Comparison of ENCODE assay signal across 11 mouse cellular contexts in the genomic region with DNA sequence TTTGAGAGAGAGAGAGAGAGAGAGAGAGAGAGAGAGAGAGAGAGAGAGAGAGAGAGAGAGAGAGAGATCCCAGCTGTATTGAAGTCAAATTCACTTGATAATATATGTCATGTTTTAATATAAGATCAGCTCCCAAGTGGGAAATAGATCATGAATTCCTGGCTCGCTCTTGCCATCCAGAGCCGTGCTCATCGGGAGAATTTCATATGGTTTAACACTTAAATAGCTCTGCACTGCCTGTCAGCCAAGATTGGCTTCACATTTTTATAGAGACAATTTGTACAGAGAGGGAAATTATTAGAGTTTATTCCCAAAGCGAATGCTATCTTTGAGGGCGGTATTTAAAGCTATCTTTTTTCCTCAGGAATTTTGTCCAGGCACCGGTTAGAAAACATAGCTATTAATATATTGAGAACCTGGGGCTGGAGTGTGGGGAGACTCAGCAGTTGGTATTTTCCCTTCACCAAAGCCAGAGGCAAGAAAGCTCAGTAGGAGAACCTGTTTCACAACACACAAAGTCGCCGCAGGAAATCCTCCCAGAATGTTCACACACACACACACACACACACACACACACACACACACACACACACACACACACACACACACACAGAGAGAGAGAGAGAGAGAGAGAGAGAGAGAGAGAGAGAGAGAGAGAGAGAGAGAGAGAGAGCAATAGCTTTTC. TPM values are rescaled to one million over a fixed set of nuclear protein-coding genes. Genes with fewer than 3 reads are reported as not detected.
DNase-seq lines count a peak whose midpoint lies in the region; ATAC-seq and TF ChIP-seq lines count a peak whose summit lies in the region.
"Had no signal": no experiment of that assay in that cellular context is flagged by ENCODE, and none has a peak within 500 bp of the region (broad histone marks: within the 10 kb centered on the region; RNA-seq: fewer than 3 reads in every experiment).

No protein-coding gene starts in this region.

- H3K9me3 ChIP-seq in embryonic facial prominence, embryonic 13.5 days = no peaks in the 10 kb centered on the region
- no peaks in the 10 kb centered on the region for H3K9me3 ChIP-seq in embryonic facial prominence, embryonic 10.5 days
- no peaks in the 10 kb centered on the region for H3K9me3 ChIP-seq in lung, embryonic 14.5 days (ENCODE audit: low read depth, low read length)

- WGBS in embryonic facial prominence, embryonic 13.5 days = 49% methylated on average over 8 of the region's 8 CpGs
- WGBS in embryonic facial prominence, embryonic 10.5 days = 67% methylated on average over 8 of the region's 8 CpGs
- 40% methylated on average over 8 of the region's 8 CpGs for WGBS in lung, embryonic 14.5 days
- 22% methylated on average over 8 of the region's 8 CpGs for WGBS in thymus, adult 2 months

- peak overlapping the region; percentile 24; the same call in 1 of the 2 replicates for H3K4me2 ChIP-seq in embryonic facial prominence, embryonic 13.5 days
- peak overlapping the region; percentile 50 for H3K4me2 ChIP-seq in lung, embryonic 14.5 days

- TF ChIP-seq CTCF in lung, embryonic 14.5 days (IDR thresholded peaks at IDR 0.05; ENCODE audit: low read depth) = no peak
- TF ChIP-seq CTCF in thymus, adult 2 months (IDR thresholded peaks at IDR 0.05; ENCODE audit: borderline replicate concordance, control insufficient read depth, extremely low read depth, insufficient read depth, low read length, poor library complexity) = no peak

- no peak overlapping the region for H3K27ac ChIP-seq in embryonic facial prominence, embryonic 13.5 days
- H3K27ac ChIP-seq in embryonic facial prominence, embryonic 10.5 days (replicated peaks) = no peak overlapping the region
- H3K27ac ChIP-seq in lung, embryonic 14.5 days (ENCODE audit: low read depth) = peak overlapping the region; percentile 46; the same call in 1 of the 2 replicates
- H3K27ac ChIP-seq in thymus, adult 2 months (ENCODE audit: control insufficient read depth, insufficient read depth, low read length) = peak overlapping the region; percentile 100
- H3K27ac ChIP-seq: macrophage had no signal

- no peaks in the 10 kb centered on the region for H3K4me1 ChIP-seq in embryonic facial prominence, embryonic 13.5 days
- peaks cover 6% of the 10 kb centered on the region; the same call in 1 of the 2 replicates for H3K4me1 ChIP-seq in embryonic facial prominence, embryonic 10.5 days
- H3K4me1 ChIP-seq in lung, embryonic 14.5 days (ENCODE audit: insufficient read depth) = no peaks in the 10 kb centered on the region
- peaks cover 22% of the 10 kb centered on the region for H3K4me1 ChIP-seq in thymus, adult 2 months (replicated peaks; ENCODE audit: control insufficient read depth, insufficient read depth, low read length)

- no peaks in the 10 kb centered on the region for H3K36me3 ChIP-seq in embryonic facial prominence, embryonic 13.5 days
- H3K36me3 ChIP-seq in embryonic facial prominence, embryonic 10.5 days (replicated peaks) = no peaks in the 10 kb centered on the region
- H3K36me3 ChIP-seq in lung, embryonic 14.5 days (ENCODE audit: insufficient read depth) = no peaks in the 10 kb centered on the region
- H3K36me3 ChIP-seq in thymus, adult 2 months (ENCODE audit: control insufficient read depth, insufficient read depth, low read length) = no peaks in the 10 kb centered on the region

- ATAC-seq in embryonic facial prominence, embryonic 13.5 days (ENCODE audit: insufficient number of reproducible peaks, insufficient read depth, low FRiP score, low TSS enrichment, low read depth) = no peak
- ATAC-seq in lung, embryonic 14.5 days (ENCODE audit: insufficient read depth) = no peak

- H3K4me3 ChIP-seq in embryonic facial prominence, embryonic 13.5 days = no peak overlapping the region
- no peak overlapping the region for H3K4me3 ChIP-seq in embryonic facial prominence, embryonic 10.5 days
- peak overlapping the region; percentile 1; the same call in 1 of the 2 replicates for H3K4me3 ChIP-seq in lung, embryonic 14.5 days (ENCODE audit: low read depth, low read length)
- no peak overlapping the region; the same call in 1 of the 2 replicates for H3K4me3 ChIP-seq in thymus, adult 2 months (ENCODE audit: control insufficient read depth, insufficient read depth, low read length)

- no peak for DNase-seq in embryonic facial prominence, embryonic 10.5 days (ENCODE audit: low spot score)
- DNase-seq in lung, embryonic 14.5 days = no peak
- no peak for DNase-seq in lung, adult 18-20 months
- peak; percentile 36 for DNase-seq in liver
- DNase-seq in thymus, adult 2 months = peak; percentile 49
- DNase-seq in adrenal gland, postnatal 14 days = no peak
- DNase-seq in right cerebral cortex, adult 2 months (ENCODE audit: low spot score in 2 of 2) = no peak
- DNase-seq: kidney, postnatal 25 days; retina, postnatal 1 day had no signal

- H3K9ac ChIP-seq in embryonic facial prominence, embryonic 13.5 days = no peak overlapping the region
- no peak overlapping the region; the same call in 1 of the 2 replicates for H3K9ac ChIP-seq in lung, embryonic 14.5 days

- no peak for TF ChIP-seq POLR2A in thymus, adult 2 months (IDR thresholded peaks at IDR 0.05; ENCODE audit: control insufficient read depth, extremely low read depth, insufficient read depth, low read length, poor library complexity)

- H3K27me3 ChIP-seq in embryonic facial prominence, embryonic 13.5 days = no peaks in the 10 kb centered on the region
- H3K27me3 ChIP-seq in embryonic facial prominence, embryonic 10.5 days (replicated peaks; ENCODE audit: low read depth, poor library complexity, severe bottlenecking) = no peaks in the 10 kb centered on the region
- H3K27me3 ChIP-seq in lung, embryonic 14.5 days (ENCODE audit: insufficient read depth, low read length) = no peaks in the 10 kb centered on the region
- no peaks in the 10 kb centered on the region for H3K27me3 ChIP-seq in thymus, adult 2 months (ENCODE audit: control insufficient read depth, insufficient read depth, low read length)

RNA-seq across cellular contexts. Expression of a gene that starts 17.9 kb away (rescaled TPM):
- polyA plus RNA-seq in embryonic facial prominence, embryonic 13.5 days (2015; fragmentation: Nextera tagmentation; extraction: Ambion mirVana) = 19.2 and 20.6 TPM in 2 replicates
- 18.1 and 19.0 TPM in 2 replicates for polyA plus RNA-seq in embryonic facial prominence, embryonic 10.5 days (2016; fragmentation: Nextera tagmentation; extraction: Ambion mirVana)
- 25.3 and 25.9 TPM in 2 replicates for polyA plus RNA-seq in lung, embryonic 14.5 days (2014; fragmentation: Nextera tagmentation; extraction: Ambion mirVana)
- 79.2 and 79.5 TPM in 2 replicates for polyA plus RNA-seq in thymus, adult 2 months (2012; rRNA removed)
- total RNA-seq in adrenal gland, postnatal 14 days (2021) = 31.4 and 33.2 TPM in 2 replicates

Comparison
In these comparisons a context has a peak if more than half of its experiments do, and no peak if none do; other contexts are left out.
1. H3K27ac ChIP-seq: peak in lung, embryonic 14.5 days (single experiment) and thymus, adult 2 months (single experiment); none in embryonic facial prominence, embryonic 13.5 days (single experiment) and embryonic facial prominence, embryonic 10.5 days (single experiment).
2. DNase-seq: peak in liver (single experiment) and thymus, adult 2 months (single experiment); none in embryonic facial prominence, embryonic 10.5 days (single experiment), lung, embryonic 14.5 days (single experiment), lung, adult 18-20 months (0 of 2), adrenal gland, postnatal 14 days (single experiment) and right cerebral cortex, adult 2 months (0 of 2).